Mouse (Mus musculus) neural tube, embryonic 11.5 days (tissue): ENCODE measurements around the gene Rsph10b. TPM values are rescaled to one million over a fixed set of nuclear protein-coding genes. Genes with fewer than 3 reads are reported as not detected.

Experiments
- ATAC-seq: fragments of 200-750 bp; cut with Nextera tagmentation; 2 replicates; pipeline ENCODE4 v1.8.0; 2017; ENCODE audit warnings: moderate number of reproducible peaks, mild to moderate bottlenecking, moderate TSS enrichment, moderate library complexity; ENCODE audit not compliant: insufficient read depth, low FRiP score, low TSS enrichment
- DNase-seq: peaks from one replicate; pipeline ENCODE4 v3.0.0-alpha.2; 2015; ENCODE audit warnings: low spot score
- H3K27ac ChIP-seq: fragments of 300-500 bp; sonication (generic); 2 replicates; pipeline ENCODE4 v1.5.1; 2014; ENCODE audit warnings: low read depth, mild to moderate bottlenecking, low read length
- H3K27me3 ChIP-seq: fragments of 300-500 bp; sonication (generic); 2 replicates; pipeline ENCODE4 v1.6.1; 2014; ENCODE audit warnings: mild to moderate bottlenecking, low read length, mixed read lengths; ENCODE audit not compliant: control insufficient read depth, insufficient read depth
- H3K36me3 ChIP-seq: fragments of 300-500 bp; sonication (generic); 2 replicates; pipeline ENCODE4 v1.6.1; 2014; ENCODE audit warnings: mild to moderate bottlenecking, low read length, moderate library complexity, mixed read lengths; ENCODE audit not compliant: control insufficient read depth, insufficient read depth
- H3K4me1 ChIP-seq: fragments of 300-500 bp; sonication (generic); 2 replicates; pipeline ENCODE4 v1.6.1; 2014; ENCODE audit warnings: low read length, mixed read lengths; ENCODE audit not compliant: control insufficient read depth, insufficient read depth
- H3K4me2 ChIP-seq: fragments of 300-500 bp; sonication (generic); 2 replicates; pipeline ENCODE4 v1.6.1; 2014; ENCODE audit warnings: low read depth, mild to moderate bottlenecking, moderate library complexity
- H3K4me3 ChIP-seq: fragments of 300-500 bp; sonication (generic); 2 replicates; pipeline ENCODE4 v1.5.1; 2014; ENCODE audit warnings: low read depth, low read length
- H3K9ac ChIP-seq: fragments of 300-500 bp; sonication (generic); 2 replicates; pipeline ENCODE4 v1.6.1; 2014; ENCODE audit warnings: mild to moderate bottlenecking, low read length
- H3K9me3 ChIP-seq: fragments of 300-500 bp; sonication (generic); 2 replicates; pipeline ENCODE4 v1.6.1; 2016; ENCODE audit warnings: low read length; ENCODE audit not compliant: control insufficient read depth
- WGBS: fragments of 180-500 bp; shearing (Covaris S2); extraction: QIAGEN DNeasy Blood & Tissue Kit; methylation state at CpG from one replicate; pipeline ENCODE4 v1.1.7; 2014; 5-methylcytosine and 5-hydroxymethylcytosine counted together
- polyA plus RNA-seq: library from polyadenylated mRNA; unstranded; fragments of >200 nt; fragmentation: Nextera tagmentation; extraction: Ambion mirVana; gene quantifications from 2 replicates; pipeline ENCODE4 v1.2.1, GENCODE M21; 2014

The Rsph10b gene
- polyA plus RNA-seq, 1 experiment from 2014 or later = 1.0 TPM

- ATAC-seq (no peak), DNase-seq (no peak)
- WGBS = 73% methylated on average over 11 of the region's 11 CpGs
Measured at GRCm38 (mm10) chr5:144026620-144027263, 93.9 kb downstream of the Rsph10b start, which contains the start of gene Ocm. Gene Ocm, minus strand, starts transcription at chr5:144026670.

GRCm38 (mm10) chr5:144032491-144032890 is 99.7 kb downstream of the Rsph10b start:
- H3K9ac ChIP-seq = no peak overlapping the region
- 79% methylated on average over 7 of the region's 7 CpGs for WGBS

More at GRCm38 (mm10) chr5:144026620-144027263, 93.9 kb downstream of the Rsph10b start, which contains the start of gene Ocm:
- no peak within 1 kb of the TSS for H3K9ac ChIP-seq
- no peak within 1 kb of the TSS for H3K27ac ChIP-seq
- H3K4me2 ChIP-seq = no peak within 1 kb of the TSS
- no peaks in the 10 kb centered on the region for H3K9me3 ChIP-seq
- H3K27me3 ChIP-seq = no peaks in the 10 kb centered on the region
- H3K36me3 ChIP-seq = no peaks in the 10 kb centered on the region
- H3K4me1 ChIP-seq = no peaks in the 10 kb centered on the region
- no peak within 1 kb of the TSS for H3K4me3 ChIP-seq

GRCm38 (mm10) chr5:144034567-144034966 is 101.7 kb downstream of the Rsph10b start:
- no peak overlapping the region for H3K4me2 ChIP-seq
- no peaks in the 10 kb centered on the region for H3K36me3 ChIP-seq
- ATAC-seq = no peak
- H3K9me3 ChIP-seq = no peaks in the 10 kb centered on the region
- WGBS = 85% methylated on average over 7 of the region's 7 CpGs
- H3K4me1 ChIP-seq = no peaks in the 10 kb centered on the region
- no peak overlapping the region for H3K4me3 ChIP-seq
- no peak overlapping the region for H3K27ac ChIP-seq
- no peak overlapping the region for H3K9ac ChIP-seq
- DNase-seq = no peak
- H3K27me3 ChIP-seq = no peaks in the 10 kb centered on the region

More at GRCm38 (mm10) chr5:144032491-144032890, 99.7 kb downstream of the Rsph10b start:
- no peaks in the 10 kb centered on the region for H3K36me3 ChIP-seq
- H3K4me2 ChIP-seq = no peak overlapping the region
- H3K27me3 ChIP-seq = no peaks in the 10 kb centered on the region
- DNase-seq = no peak
- no peak overlapping the region for H3K4me3 ChIP-seq
- H3K9me3 ChIP-seq = no peaks in the 10 kb centered on the region
- no peak overlapping the region for H3K27ac ChIP-seq
- no peak for ATAC-seq
- H3K4me1 ChIP-seq = no peaks in the 10 kb centered on the region

Other genes with a start within 250 kb of the Rsph10b start
- gene Usp42, start 200.8 kb upstream of the Rsph10b start, polyA plus RNA-seq = 35.7 and 35.9 TPM in 2 replicates
- gene Eif2ak1, start 115.2 kb upstream of the Rsph10b start, polyA plus RNA-seq = 55.1 and 55.2 TPM in 2 replicates
- 0.23 and 0.31 TPM in 2 replicates for gene Ankrd61, start 35.4 kb upstream of the Rsph10b start, polyA plus RNA-seq
- 98.2 and 110 TPM in 2 replicates for gene Aimp2, start 23.2 kb upstream of the Rsph10b start, polyA plus RNA-seq
- 29.1 and 32.0 TPM in 2 replicates for gene Pms2, start 23.1 kb upstream of the Rsph10b start, polyA plus RNA-seq
- gene Gm42421, start 4.9 kb upstream of the Rsph10b start, polyA plus RNA-seq = 0.85 and 1.4 TPM in 2 replicates
- gene Ccz1, start 81.8 kb downstream of the Rsph10b start, polyA plus RNA-seq = 121 and 123 TPM in 2 replicates
- not detected in 2 replicates for gene Ocm, start 93.6 kb downstream of the Rsph10b start, polyA plus RNA-seq
- gene Lmtk2, start 167.4 kb downstream of the Rsph10b start, polyA plus RNA-seq = 6.4 and 6.7 TPM in 2 replicates